Mouse (Mus musculus) lung, postnatal 4 days (tissue): ENCODE data around the gene Psmb3.
"Not testable (repeated sequence)": the region's sequence is repeated elsewhere in the genome, so short reads cannot be mapped to it uniquely, and the experiment has no call there.

Experiments used
- DNase-seq, 2 experiments: peaks; one replicate each; pipeline ENCODE4 v3.0.0; 2021

Psmb3 gene

GRCm38 (mm10) chr11:97717369-97718280 is 14.4 kb downstream of the Psmb3 start:
- no peak for DNase-seq

DNA sequence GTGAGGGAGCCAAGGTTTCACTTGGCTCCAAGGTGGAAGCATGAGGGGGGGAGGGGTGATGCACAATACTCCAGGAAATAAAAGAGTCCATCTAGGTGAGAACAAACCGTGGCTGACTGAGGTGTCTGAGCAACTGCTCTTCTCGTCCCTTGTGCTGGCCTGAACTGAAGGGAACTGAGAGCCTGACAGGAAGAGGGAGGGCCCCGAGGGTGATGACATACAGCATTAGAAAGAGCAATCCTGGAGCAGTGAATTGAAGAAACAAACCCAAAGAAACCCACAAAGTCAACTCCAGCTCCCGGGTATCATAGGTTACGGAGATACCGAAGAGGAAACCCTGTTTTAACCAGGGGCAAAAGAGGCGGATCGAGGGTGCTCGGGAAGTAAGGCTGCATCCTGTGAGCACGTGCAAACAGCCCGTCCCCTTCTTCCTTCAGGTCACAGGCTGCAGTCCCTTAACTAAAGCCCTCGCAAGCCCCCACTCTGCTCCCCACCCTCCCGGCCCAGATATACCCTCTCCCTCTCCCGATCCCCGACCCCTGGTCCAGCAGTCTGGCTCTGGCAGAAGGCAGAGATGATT is 15.2 kb downstream of the Psmb3 start:
- no peak for DNase-seq

- no peak for DNase-seq
Observed at GRCm38 (mm10) chr11:97719041-97719440, 15.8 kb downstream of the Psmb3 start.

GRCm38 (mm10) chr11:97721338-97721737 is 18.1 kb downstream of the Psmb3 start:
- DNase-seq: no peak

DNA sequence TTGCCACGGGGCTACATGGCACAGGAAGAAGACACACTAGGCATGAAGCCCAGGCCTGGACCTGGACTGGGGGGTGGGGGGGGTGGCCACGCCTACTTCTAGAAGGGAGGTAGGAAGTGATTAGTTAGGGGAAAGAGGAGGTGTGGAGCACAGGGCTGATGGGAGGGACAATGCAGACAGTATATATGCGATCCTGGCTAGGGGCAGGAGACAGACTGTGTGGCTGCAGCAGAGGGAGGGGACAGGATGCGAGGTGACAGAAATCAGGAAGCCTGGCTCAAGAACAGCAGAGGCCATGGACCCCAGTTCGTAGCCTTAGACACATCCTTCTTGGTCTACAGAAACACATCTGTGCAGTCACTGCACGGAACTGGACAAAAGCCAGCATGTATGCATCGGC is 20.5 kb downstream of the Psmb3 start:
- DNase-seq: no peak

- no peak for DNase-seq
Observed at GRCm38 (mm10) chr11:97728311-97728710, 25.1 kb downstream of the Psmb3 start.

- DNase-seq: no peak
Observed at GRCm38 (mm10) chr11:97728730-97729129, 25.5 kb downstream of the Psmb3 start.

- DNase-seq: no peak
Observed at GRCm38 (mm10) chr11:97733689-97734088, 30.5 kb downstream of the Psmb3 start.

GRCm38 (mm10) chr11:97734810-97735209 is 31.6 kb downstream of the Psmb3 start:
- DNase-seq: not testable (repeated sequence)

GRCm38 (mm10) chr11:97736645-97737044 is 33.4 kb downstream of the Psmb3 start:
- DNase-seq: no peak

GRCm38 (mm10) chr11:97737600-97737999 is 34.4 kb downstream of the Psmb3 start:
- no peak for DNase-seq

DNA sequence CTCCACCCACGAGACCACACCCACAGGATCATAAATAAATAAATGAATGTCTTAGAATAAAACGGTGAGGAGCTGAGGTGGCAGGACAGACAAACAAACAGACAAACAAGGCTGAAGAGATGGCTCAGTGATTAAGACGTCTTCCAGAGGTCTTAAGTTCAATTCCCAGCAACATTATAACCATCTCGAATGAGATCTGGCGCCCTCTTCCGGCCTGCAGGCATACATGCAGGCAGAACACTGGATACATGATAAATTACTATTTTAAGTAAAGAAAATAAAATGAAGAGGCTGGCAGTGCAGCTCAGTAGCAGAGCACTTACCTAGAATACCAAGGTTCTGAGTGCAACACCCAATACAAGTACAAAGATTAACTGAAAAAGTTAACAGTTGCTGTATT is 35.5 kb downstream of the Psmb3 start:
- no peak for DNase-seq

DNA sequence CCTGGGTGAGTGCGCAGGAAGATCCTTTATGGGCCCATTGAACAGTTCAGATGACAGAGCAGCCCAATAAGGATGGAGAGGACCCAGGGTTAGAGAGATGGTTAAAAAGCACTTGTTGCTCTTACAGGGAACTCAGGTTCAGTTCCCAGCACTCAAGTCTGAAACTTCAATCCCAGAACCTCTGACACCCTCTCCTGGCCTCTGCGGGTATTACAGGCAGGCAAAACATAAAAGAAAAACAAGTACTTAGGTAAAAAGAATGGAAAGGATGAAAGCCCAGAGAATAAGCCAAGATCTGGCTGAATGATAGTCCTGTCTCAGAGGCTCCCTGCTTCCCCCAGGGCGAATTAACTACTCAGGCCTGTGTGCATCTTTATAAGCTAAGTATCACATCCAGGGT is 36.0 kb downstream of the Psmb3 start:
- no peak for DNase-seq

- peak; percentile 52 to 65 for DNase-seq
Observed at GRCm38 (mm10) chr11:97740190-97740589, 37.0 kb downstream of the Psmb3 start.

- no peak for DNase-seq
Observed at GRCm38 (mm10) chr11:97742157-97742556, 39.0 kb downstream of the Psmb3 start.

DNA sequence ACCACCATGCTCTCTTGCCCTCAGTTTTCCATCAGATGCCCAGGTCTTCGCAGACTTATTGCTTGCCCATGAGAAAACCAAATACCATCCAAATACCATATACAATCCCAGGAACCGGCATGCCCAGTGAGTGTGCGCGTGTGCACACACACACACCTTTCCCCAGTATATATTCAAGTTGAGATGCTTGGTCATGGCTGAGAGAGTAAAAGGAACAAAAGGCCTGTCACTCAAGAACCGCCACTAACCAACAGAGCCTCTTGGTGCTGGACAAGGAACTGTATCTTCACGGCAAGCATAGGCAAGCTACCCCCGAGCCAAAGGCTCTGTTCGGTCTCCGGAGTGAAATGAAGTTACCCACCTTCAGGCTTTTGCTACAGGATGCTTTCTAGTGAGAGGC is 39.4 kb downstream of the Psmb3 start:
- DNase-seq: no peak

GRCm38 (mm10) chr11:97743423-97743822 is 40.2 kb downstream of the Psmb3 start:
- DNase-seq: no peak

DNA sequence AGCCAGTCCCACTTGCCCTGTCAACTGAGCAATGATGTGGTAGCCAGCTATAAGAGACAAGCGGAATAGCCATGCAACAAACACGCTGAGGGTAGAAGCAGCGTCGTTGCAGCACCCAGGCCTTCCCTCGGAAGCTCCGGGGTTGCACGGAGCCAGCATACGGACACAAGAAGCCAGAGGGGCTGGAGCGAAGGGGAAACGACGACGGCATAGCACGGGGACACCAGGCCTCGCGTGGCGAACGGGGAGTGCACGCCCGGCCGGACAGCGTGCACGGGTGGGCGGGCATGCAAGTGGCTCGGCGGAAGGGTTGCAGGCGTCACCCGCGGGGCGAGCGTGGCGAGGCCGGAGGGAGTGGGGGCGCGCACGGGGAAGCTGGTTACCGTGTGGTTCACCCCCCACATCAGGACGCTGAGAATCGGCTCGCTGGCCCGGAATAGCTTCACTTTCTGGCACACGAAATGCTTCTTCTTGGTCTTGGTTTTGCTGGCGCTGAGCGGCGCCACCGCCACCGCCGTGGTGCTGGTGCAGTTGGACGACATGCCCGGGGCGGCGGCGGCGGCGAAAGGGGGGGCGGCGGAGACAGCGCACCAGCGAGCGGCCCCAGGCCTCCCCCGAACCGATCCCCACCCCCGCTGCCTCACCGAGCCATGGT is 41.0 kb downstream of the Psmb3 start, which contains the start of gene Pip4k2b:
Gene Pip4k2b, minus strand, starts transcription at position 642 of the 655 bp plus-strand sequence.
- peak; percentile 73 to 76 for DNase-seq

GRCm38 (mm10) chr11:97744718-97745330 is 41.6 kb downstream of the Psmb3 start:
- DNase-seq: peak; percentile 98 to 99

DNA sequence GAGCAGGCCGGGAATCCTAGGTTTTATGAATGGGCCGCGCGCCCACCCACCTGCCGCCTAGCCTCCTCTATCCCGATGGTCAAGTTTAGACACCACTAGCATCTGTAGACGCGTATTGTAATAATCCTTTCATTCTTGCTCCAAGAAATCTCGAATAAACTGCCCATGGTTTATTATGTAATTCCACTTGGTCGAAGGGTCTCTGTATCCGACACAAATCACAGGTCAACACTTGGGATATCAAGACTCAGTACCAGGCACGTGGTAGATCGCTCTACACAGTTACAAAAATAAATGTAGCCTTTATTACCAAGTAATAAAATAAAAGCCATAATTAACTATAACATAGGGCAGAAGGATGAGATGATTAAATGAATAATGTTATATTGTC is 42.1 kb downstream of the Psmb3 start:
- DNase-seq: no peak

DNA sequence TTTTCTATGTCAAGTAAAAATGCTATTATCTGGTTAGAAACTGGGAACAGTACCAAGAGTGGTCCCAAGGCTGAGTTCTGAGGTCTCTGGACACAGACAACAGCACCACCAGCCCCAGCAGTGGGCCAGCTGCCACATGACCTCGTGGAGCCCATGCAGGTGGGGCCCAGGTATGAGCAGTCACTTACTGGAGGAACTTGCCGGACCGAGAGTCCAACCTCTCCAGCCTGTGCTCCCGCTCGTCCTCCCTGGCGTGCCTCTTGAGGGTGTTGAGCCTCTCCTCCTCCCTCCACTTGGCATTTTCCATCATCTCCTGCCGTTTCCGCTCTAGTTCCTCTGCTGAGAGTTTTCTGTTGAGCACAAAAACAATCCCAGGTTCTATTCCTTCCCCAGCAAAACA is 44.6 kb downstream of the Psmb3 start:
- DNase-seq: peak in 1 of 2 experiments; percentile 34

- no peak for DNase-seq
Observed at GRCm38 (mm10) chr11:97748496-97748895, 45.3 kb downstream of the Psmb3 start.

DNA sequence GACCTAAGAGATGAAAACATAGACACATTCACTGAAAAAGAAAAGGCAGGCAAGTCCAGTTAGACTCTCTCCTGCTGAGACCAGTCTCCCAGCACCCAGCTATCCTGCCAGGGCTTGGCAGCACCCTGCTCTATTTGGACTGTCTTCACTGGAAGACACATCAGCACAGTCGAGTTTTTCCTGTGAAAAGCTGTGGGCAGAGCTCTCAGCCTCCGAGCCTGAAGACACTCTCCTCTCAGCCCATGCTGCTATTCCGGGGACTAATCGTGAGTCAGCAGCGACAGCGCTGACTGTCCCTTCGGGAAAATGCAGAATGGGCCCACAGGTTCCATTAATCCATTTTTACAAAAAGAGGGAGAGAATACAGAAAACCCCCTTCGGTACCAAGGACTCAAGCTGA is 50.1 kb downstream of the Psmb3 start:
- DNase-seq: no peak
